14 mouse cellular contexts compared by ENCODE assay signal in genomic region chr7:6284442-6285012, GRCm38 (mm10). TPM values are rescaled to one million over a fixed set of nuclear protein-coding genes. Genes with fewer than 3 reads are reported as not detected.
DNase-seq lines count a peak whose midpoint lies in the region; ATAC-seq lines count a peak whose summit lies in the region.
"Had no signal": no experiment of that assay in that cellular context is flagged by ENCODE, and none has a peak within 500 bp of the region (broad histone marks: within the 10 kb centered on the region; RNA-seq: fewer than 3 reads in every experiment).

No protein-coding gene starts in this region.

- 85% methylated on average over 4 of the region's 4 CpGs for WGBS in hindbrain, embryonic 15.5 days
- 85% methylated on average over 4 of the region's 4 CpGs for WGBS in hindbrain, embryonic 11.5 days

- H3K27me3 ChIP-seq in hindbrain, embryonic 15.5 days: no peaks in the 10 kb centered on the region
- no peaks in the 10 kb centered on the region for H3K27me3 ChIP-seq in hindbrain, embryonic 11.5 days (ENCODE audit: control insufficient read depth, insufficient read depth, low read length)
- H3K27me3 ChIP-seq: embryonic facial prominence, embryonic 15.5 days had no signal

- no peak for ATAC-seq in hindbrain, embryonic 15.5 days (ENCODE audit: low FRiP score, low read depth)
- ATAC-seq in hindbrain, embryonic 11.5 days (ENCODE audit: low FRiP score): no peak

- no peaks in the 10 kb centered on the region for H3K36me3 ChIP-seq in hindbrain, embryonic 15.5 days
- no peaks in the 10 kb centered on the region for H3K36me3 ChIP-seq in hindbrain, embryonic 11.5 days (ENCODE audit: control insufficient read depth, insufficient read depth, low read length)
- H3K36me3 ChIP-seq: embryonic facial prominence, embryonic 15.5 days had no signal

- H3K9me3 ChIP-seq in hindbrain, embryonic 15.5 days: no peaks in the 10 kb centered on the region
- no peaks in the 10 kb centered on the region for H3K9me3 ChIP-seq in hindbrain, embryonic 11.5 days (ENCODE audit: control insufficient read depth, low read length)
- H3K9me3 ChIP-seq: embryonic facial prominence, embryonic 15.5 days; G1E had no signal

- H3K4me1 ChIP-seq in hindbrain, embryonic 15.5 days (replicated peaks): peaks cover 36% of the 10 kb centered on the region
- 0 out of 2 replicates have a peak, but pooled peaks cover 2% of the 10 kb centered on the region for H3K4me1 ChIP-seq in hindbrain, embryonic 11.5 days (replicated peaks; ENCODE audit: control insufficient read depth, insufficient read depth, low read length)

- H3K27ac ChIP-seq in hindbrain, embryonic 15.5 days (replicated peaks): peak overlapping the region; percentile 98; the same call in 1 of the 2 replicates
- H3K27ac ChIP-seq in hindbrain, embryonic 11.5 days (ENCODE audit: low read depth, low read length): no peak overlapping the region

- no peak overlapping the region for H3K4me3 ChIP-seq in hindbrain, embryonic 15.5 days
- H3K4me3 ChIP-seq in hindbrain, embryonic 11.5 days (ENCODE audit: low read depth, low read length): no peak overlapping the region

- H3K9ac ChIP-seq in hindbrain, embryonic 15.5 days: no peak overlapping the region
- H3K9ac ChIP-seq in hindbrain, embryonic 11.5 days (ENCODE audit: low read depth, low read length): no peak overlapping the region

- H3K4me2 ChIP-seq in hindbrain, embryonic 15.5 days: peak overlapping the region; percentile 64; the same call in 1 of the 2 replicates
- H3K4me2 ChIP-seq in hindbrain, embryonic 11.5 days (replicated peaks; ENCODE audit: low read depth, low read length): no peak overlapping the region

- DNase-seq in cerebellum, adult 11-12 months: peak; percentile 48
- no peak for DNase-seq in cerebellum, postnatal 36 days
- DNase-seq in hindbrain, embryonic 11.5 days (ENCODE audit: low spot score): no peak
- DNase-seq in lung, adult 18-20 months: peak; percentile 14 to 40
- no peak for DNase-seq in lung, postnatal 4 days
- DNase-seq in A20 (ENCODE audit: low read depth, low spot score): peak; percentile 14
- no peak for DNase-seq in layer of hippocampus, adult 9-11 months
- DNase-seq: kidney, postnatal 25 days had no signal

RNA-seq across cellular contexts. Expression of gene Zfp667, which starts 1.9 kb away (rescaled TPM):
- polyA plus RNA-seq in hindbrain, embryonic 15.5 days (2015; fragmentation: Nextera tagmentation; extraction: Ambion mirVana): 16.3 and 17.6 TPM in 2 replicates
- 15.1 and 16.5 TPM in 2 replicates for polyA plus RNA-seq in hindbrain, embryonic 11.5 days (2014; fragmentation: Nextera tagmentation; extraction: Ambion mirVana)

RNA-seq across cellular contexts. Expression of gene Epp13, which starts 32.0 kb away (rescaled TPM):
- polyA plus RNA-seq in hindbrain, embryonic 15.5 days (2015; fragmentation: Nextera tagmentation; extraction: Ambion mirVana): 0.23 and 0.41 TPM in 2 replicates
- not detected in 2 replicates for polyA plus RNA-seq in hindbrain, embryonic 11.5 days (2014; fragmentation: Nextera tagmentation; extraction: Ambion mirVana)
- polyA plus RNA-seq: embryonic facial prominence, embryonic 15.5 days; G1E; lung, embryonic 14.5 days; small intestine, adult 2 months; stomach, embryonic 16.5 days had no signal

RNA-seq across cellular contexts. Expression of gene Zfp583, which starts 46.6 kb away (rescaled TPM):
- polyA plus RNA-seq in hindbrain, embryonic 15.5 days (2015; fragmentation: Nextera tagmentation; extraction: Ambion mirVana): 13.6 and 14.7 TPM in 2 replicates
- 8.5 and 10.3 TPM in 2 replicates for polyA plus RNA-seq in hindbrain, embryonic 11.5 days (2014; fragmentation: Nextera tagmentation; extraction: Ambion mirVana)

RNA-seq across cellular contexts. Expression of gene Gm3854, which starts 59.0 kb away (rescaled TPM):
- 8.1 and 8.5 TPM in 2 replicates for polyA plus RNA-seq in hindbrain, embryonic 15.5 days (2015; fragmentation: Nextera tagmentation; extraction: Ambion mirVana)
- 2.5 and 3.7 TPM in 2 replicates for polyA plus RNA-seq in hindbrain, embryonic 11.5 days (2014; fragmentation: Nextera tagmentation; extraction: Ambion mirVana)
- polyA plus RNA-seq: G1E; small intestine, adult 2 months had no signal

Comparison
In these comparisons a context has a peak if more than half of its experiments do, and no peak if none do; other contexts are left out.
1. DNase-seq: peak in cerebellum, adult 11-12 months (single experiment), lung, adult 18-20 months (2 of 2) and A20 (single experiment); none in cerebellum, postnatal 36 days (0 of 2), hindbrain, embryonic 11.5 days (single experiment), lung, postnatal 4 days (0 of 2) and layer of hippocampus, adult 9-11 months (single experiment).